Mouse (Mus musculus) thymus, adult 2 months (tissue): Measurements from ENCODE around the gene Pa2g4.

Experiments
- CTCF ChIP-seq: fragments of 200-500 bp; IDR thresholded peaks from 2 replicates; pipeline ENCODE4 v1.5.1; 2012; ENCODE audit warnings: mild to moderate bottlenecking, control low read depth, low read length, moderate library complexity, borderline replicate concordance; ENCODE audit not compliant: control insufficient read depth, poor library complexity, insufficient read depth; ENCODE audit errors: extremely low read depth
- POLR2A ChIP-seq: fragments of 200-500 bp; IDR thresholded peaks from 2 replicates; pipeline ENCODE4 v1.6.1; 2012; ENCODE audit warnings: mild to moderate bottlenecking, low read length, control low read depth, moderate library complexity; ENCODE audit not compliant: control insufficient read depth, poor library complexity, insufficient read depth; ENCODE audit errors: extremely low read depth

- TF ChIP-seq CTCF (no peak), POLR2A (no peak)
Observed at GRCm38 (mm10) chr10:128588136-128588535, 22.3 kb upstream of the Pa2g4 start.
